Mouse (Mus musculus): ENCODE measurements around the gene Tnfsf14. TPM values are rescaled to one million over a fixed set of nuclear protein-coding genes. Genes with fewer than 3 reads are reported as not detected.

Tnfsf14 gene
- polyA plus RNA-seq (2016; fragmentation: Nextera tagmentation; extraction: Ambion mirVana), result 0.09 and 0.24 TPM in 2 replicates

- H3K9ac ChIP-seq, result no peak within 1 kb of the TSS
- H3K27me3 ChIP-seq, result no peaks in the 10 kb centered on the region
- H3K9me3 ChIP-seq, result no peaks in the 10 kb centered on the region
- no peak within 1 kb of the TSS for H3K27ac ChIP-seq
- no peak within 1 kb of the TSS for H3K4me3 ChIP-seq
- 80% methylated on average over 11 of the region's 11 CpGs for WGBS
- H3K4me2 ChIP-seq (replicated peaks), result no peak within 1 kb of the TSS
- no peak for ATAC-seq (ENCODE audit: insufficient number of reproducible peaks, insufficient read depth, low FRiP score, low TSS enrichment)
- no peaks in the 10 kb centered on the region for H3K36me3 ChIP-seq
- no peaks in the 10 kb centered on the region for H3K4me1 ChIP-seq
Measured at GRCm38 (mm10) chr17:57194041-57194507, at the start of gene Tnfsf14. Gene Tnfsf14 (minus strand): TSS chr17:57194177.

DNA sequence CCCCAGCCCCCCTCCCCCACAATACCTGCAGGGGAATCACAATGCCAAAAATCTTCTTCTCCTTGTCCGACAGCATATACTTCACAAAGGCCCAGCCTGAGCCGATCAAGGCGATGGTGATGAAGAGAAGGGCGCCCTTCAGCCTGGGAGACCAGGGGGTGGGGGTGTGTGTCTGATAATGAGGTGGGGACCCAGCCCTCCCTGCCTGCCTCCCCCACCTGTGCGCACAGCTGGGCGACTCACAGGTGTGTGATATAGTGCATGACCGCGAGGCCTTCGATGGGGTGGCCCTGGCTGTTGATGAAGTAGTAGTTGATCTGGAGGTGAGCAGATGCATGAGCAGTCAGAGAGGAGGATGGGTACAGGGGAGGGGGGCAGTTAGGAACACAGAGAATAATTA is 43.2 kb upstream of the Tnfsf14 start:
- Histone ChIP-seq H3K4me1 (no peaks in the 10 kb centered on the region), H3K27ac (no peak overlapping the region), H3K4me3 (no peak overlapping the region), H3K4me2 (replicated peaks) (no peak overlapping the region), H3K36me3 (peaks cover 49% of the 10 kb centered on the region), H3K9me3 (0 out of 2 replicates have a peak, but pooled peaks cover 5% of the 10 kb centered on the region), H3K27me3 (no peaks in the 10 kb centered on the region), H3K9ac (no peak overlapping the region)
- WGBS, result 97% methylated on average over 9 of the region's 9 CpGs
- no peak for ATAC-seq (ENCODE audit: insufficient number of reproducible peaks, insufficient read depth, low FRiP score, low TSS enrichment)

GRCm38 (mm10) chr17:57235803-57236202 is 41.8 kb upstream of the Tnfsf14 start:
- H3K27me3 ChIP-seq, result no peaks in the 10 kb centered on the region
- H3K9ac ChIP-seq, result no peak overlapping the region
- peaks cover 41% of the 10 kb centered on the region for H3K36me3 ChIP-seq
- 82% methylated on average over 5 of the region's 5 CpGs for WGBS
- no peak overlapping the region for H3K27ac ChIP-seq
- no peak overlapping the region for H3K4me2 ChIP-seq (replicated peaks)
- no peak for ATAC-seq (ENCODE audit: insufficient number of reproducible peaks, insufficient read depth, low FRiP score, low TSS enrichment)
- no peaks in the 10 kb centered on the region for H3K4me1 ChIP-seq
- H3K9me3 ChIP-seq, result no peaks in the 10 kb centered on the region
- no peak overlapping the region for H3K4me3 ChIP-seq

DNA sequence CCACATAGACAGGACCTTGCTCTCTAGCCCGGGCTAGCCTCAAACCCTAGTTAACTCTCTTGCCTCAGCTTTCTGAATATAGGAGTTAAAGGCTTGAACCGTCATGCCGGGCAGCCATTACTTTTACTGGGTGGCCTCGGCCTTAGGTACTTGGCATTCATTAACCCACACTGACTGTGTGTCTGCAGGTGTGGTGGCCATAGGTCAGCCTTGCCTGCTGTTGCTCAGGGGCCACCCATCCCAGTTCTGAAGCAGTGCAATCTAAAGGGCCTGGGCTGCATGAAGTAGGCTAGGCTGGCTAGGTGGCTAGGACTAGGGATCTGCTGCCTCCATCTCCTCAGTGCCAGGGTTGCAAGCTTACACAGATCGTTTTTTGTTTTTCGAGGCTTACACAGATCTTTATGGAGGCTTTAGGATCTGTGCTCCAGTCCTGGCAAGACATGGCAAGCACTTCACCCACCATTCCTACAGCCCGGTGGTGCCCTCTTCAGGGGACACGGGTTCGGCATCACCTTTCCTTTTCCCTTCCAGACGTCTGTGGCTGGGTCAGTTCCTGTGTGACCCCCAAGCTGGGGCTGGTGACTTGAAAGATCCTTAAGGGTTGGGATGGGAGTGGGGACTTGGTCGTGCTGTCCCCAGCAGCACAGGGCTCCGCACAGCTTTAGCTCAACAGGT is 40.4 kb upstream of the Tnfsf14 start:
- H3K9me3 ChIP-seq, result no peaks in the 10 kb centered on the region
- H3K27ac ChIP-seq, result no peak overlapping the region
- H3K4me2 ChIP-seq (replicated peaks), result no peak overlapping the region
- H3K27me3 ChIP-seq, result no peaks in the 10 kb centered on the region
- peaks cover 41% of the 10 kb centered on the region for H3K36me3 ChIP-seq
- WGBS, result 83% methylated on average over 12 of the region's 12 CpGs
- no peak for ATAC-seq (ENCODE audit: insufficient number of reproducible peaks, insufficient read depth, low FRiP score, low TSS enrichment)
- H3K4me1 ChIP-seq, result no peaks in the 10 kb centered on the region
- H3K4me3 ChIP-seq, result no peak overlapping the region
- H3K9ac ChIP-seq, result no peak overlapping the region

GRCm38 (mm10) chr17:57233038-57233437 is 39.1 kb upstream of the Tnfsf14 start:
- H3K27ac ChIP-seq, result no peak overlapping the region
- H3K4me2 ChIP-seq (replicated peaks), result no peak overlapping the region
- no peak for ATAC-seq (ENCODE audit: insufficient number of reproducible peaks, insufficient read depth, low FRiP score, low TSS enrichment)
- peaks cover 38% of the 10 kb centered on the region for H3K36me3 ChIP-seq
- H3K9me3 ChIP-seq, result no peaks in the 10 kb centered on the region
- H3K4me1 ChIP-seq, result no peaks in the 10 kb centered on the region
- no peaks in the 10 kb centered on the region for H3K27me3 ChIP-seq
- H3K4me3 ChIP-seq, result no peak overlapping the region
- WGBS, result 61% methylated on average over 7 of the region's 7 CpGs
- H3K9ac ChIP-seq, result no peak overlapping the region

DNA sequence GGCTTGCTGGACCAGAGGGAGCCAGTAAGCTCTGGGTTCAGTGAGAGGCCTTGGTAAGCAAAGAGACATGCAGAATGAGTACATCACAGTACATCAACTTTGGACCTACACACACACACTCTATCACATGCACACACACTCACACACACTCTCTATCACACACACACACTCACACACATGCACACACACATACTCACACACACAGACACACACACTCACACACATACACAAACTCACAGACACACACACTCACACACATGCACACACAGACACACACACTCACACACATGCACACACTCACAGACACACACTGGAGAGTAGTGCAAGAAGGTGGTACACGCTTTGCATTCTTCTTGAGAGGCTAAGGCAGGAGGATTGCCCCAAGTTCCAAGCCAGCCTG is 38.2 kb upstream of the Tnfsf14 start:
- Histone ChIP-seq H3K9ac (no peak overlapping the region), H3K9me3 (no peaks in the 10 kb centered on the region), H3K27me3 (no peaks in the 10 kb centered on the region), H3K4me1 (no peaks in the 10 kb centered on the region), H3K36me3 (peaks cover 29% of the 10 kb centered on the region), H3K27ac (no peak overlapping the region), H3K4me2 (replicated peaks) (no peak overlapping the region), H3K4me3 (no peak overlapping the region)
- ATAC-seq (ENCODE audit: insufficient number of reproducible peaks, insufficient read depth, low FRiP score, low TSS enrichment), result no peak
- 83% methylated on average over 1 of the region's 1 CpGs for WGBS

- Histone ChIP-seq H3K4me2 (replicated peaks) (no peak overlapping the region), H3K27ac (no peak overlapping the region), H3K4me3 (no peak overlapping the region), H3K9me3 (no peaks in the 10 kb centered on the region), H3K4me1 (no peaks in the 10 kb centered on the region), H3K9ac (no peak overlapping the region), H3K36me3 (peaks cover 21% of the 10 kb centered on the region), H3K27me3 (no peaks in the 10 kb centered on the region)
- ATAC-seq (ENCODE audit: insufficient number of reproducible peaks, insufficient read depth, low FRiP score, low TSS enrichment), result no peak
Measured at GRCm38 (mm10) chr17:57231321-57231771, 37.4 kb upstream of the Tnfsf14 start.

DNA sequence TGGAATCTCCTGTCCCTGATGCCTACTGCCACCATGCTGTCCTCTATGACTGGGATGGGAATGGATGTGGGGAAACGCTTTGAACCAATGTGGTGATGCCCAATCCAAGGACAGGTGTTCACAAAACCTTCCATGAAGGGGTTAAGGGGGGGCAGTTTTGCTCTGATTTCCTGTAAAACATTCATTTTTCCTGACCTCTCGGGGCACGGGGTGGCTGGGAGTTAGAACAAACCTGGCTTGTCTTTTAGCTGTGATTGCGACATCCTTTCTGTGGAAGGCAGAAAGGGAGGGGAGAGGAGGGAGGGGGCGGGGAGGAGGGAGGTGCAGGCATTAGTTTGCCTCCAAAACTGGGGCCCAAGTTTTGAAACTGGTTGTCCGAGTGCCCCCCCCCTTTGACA is 36.8 kb upstream of the Tnfsf14 start:
- ATAC-seq (ENCODE audit: insufficient number of reproducible peaks, insufficient read depth, low FRiP score, low TSS enrichment), result no peak
- 52% methylated on average over 6 of the region's 6 CpGs for WGBS
- H3K36me3 ChIP-seq, result peaks cover 15% of the 10 kb centered on the region
- no peak overlapping the region for H3K27ac ChIP-seq
- no peaks in the 10 kb centered on the region for H3K4me1 ChIP-seq
- H3K4me3 ChIP-seq, result no peak overlapping the region
- no peak overlapping the region for H3K9ac ChIP-seq
- no peaks in the 10 kb centered on the region for H3K27me3 ChIP-seq
- H3K9me3 ChIP-seq, result no peaks in the 10 kb centered on the region
- no peak overlapping the region for H3K4me2 ChIP-seq (replicated peaks)

- Histone ChIP-seq H3K36me3 (peaks cover 8% of the 10 kb centered on the region; the same call in 1 of the 2 replicates), H3K9me3 (no peaks in the 10 kb centered on the region), H3K4me2 (replicated peaks) (no peak overlapping the region), H3K4me1 (no peaks in the 10 kb centered on the region), H3K27ac (no peak overlapping the region), H3K27me3 (no peaks in the 10 kb centered on the region), H3K9ac (no peak overlapping the region), H3K4me3 (no peak overlapping the region)
- 80% methylated on average over 15 of the region's 15 CpGs for WGBS
- no peak for ATAC-seq (ENCODE audit: insufficient number of reproducible peaks, insufficient read depth, low FRiP score, low TSS enrichment)
Measured at GRCm38 (mm10) chr17:57229851-57230727, 36.1 kb upstream of the Tnfsf14 start.

DNA sequence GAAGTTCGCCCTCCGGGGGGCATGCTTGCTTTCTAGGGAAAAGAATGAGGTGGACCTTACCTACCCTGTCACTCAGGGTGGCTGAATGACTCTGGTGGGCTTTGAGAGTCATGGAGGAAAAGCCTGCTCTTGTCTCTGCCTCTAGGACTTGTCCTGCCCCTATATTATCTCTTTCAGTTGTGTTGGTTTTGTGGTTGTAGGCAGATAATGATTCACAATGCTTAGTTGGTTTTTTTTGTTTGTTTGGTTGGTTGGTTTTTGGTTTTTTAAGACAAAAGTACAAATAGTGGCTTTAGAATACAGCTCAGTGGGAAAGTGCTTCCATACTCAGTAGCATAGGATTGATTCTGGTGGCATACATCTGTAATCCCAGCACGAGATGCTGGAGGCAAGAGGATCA is 34.9 kb upstream of the Tnfsf14 start:
- no peaks in the 10 kb centered on the region for H3K27me3 ChIP-seq
- H3K4me2 ChIP-seq (replicated peaks), result no peak overlapping the region
- H3K27ac ChIP-seq, result no peak overlapping the region
- H3K36me3 ChIP-seq, result no peaks in the 10 kb centered on the region
- no peak overlapping the region for H3K9ac ChIP-seq
- ATAC-seq (ENCODE audit: insufficient number of reproducible peaks, insufficient read depth, low FRiP score, low TSS enrichment), result no peak
- H3K4me1 ChIP-seq, result no peaks in the 10 kb centered on the region
- no peaks in the 10 kb centered on the region for H3K9me3 ChIP-seq
- 77% methylated on average over 3 of the region's 3 CpGs for WGBS
- no peak overlapping the region for H3K4me3 ChIP-seq

- Histone ChIP-seq H3K27ac (no peak within 1 kb of the TSS), H3K36me3 (no peaks in the 10 kb centered on the region), H3K4me3 (no peak within 1 kb of the TSS), H3K4me1 (no peaks in the 10 kb centered on the region), H3K9me3 (no peaks in the 10 kb centered on the region), H3K4me2 (replicated peaks) (no peak within 1 kb of the TSS), H3K9ac (no peak within 1 kb of the TSS), H3K27me3 (no peaks in the 10 kb centered on the region)
- no peak for ATAC-seq (ENCODE audit: insufficient number of reproducible peaks, insufficient read depth, low FRiP score, low TSS enrichment)
- WGBS, result 71% methylated on average over 3 of the region's 3 CpGs
Measured at GRCm38 (mm10) chr17:57228014-57228413, 34.0 kb upstream of the Tnfsf14 start, which contains the start of gene C3. Gene C3 (minus strand): TSS chr17:57228136.

- Histone ChIP-seq H3K27me3 (no peaks in the 10 kb centered on the region), H3K4me3 (no peak overlapping the region), H3K4me1 (no peaks in the 10 kb centered on the region), H3K9me3 (no peaks in the 10 kb centered on the region), H3K9ac (no peak overlapping the region), H3K36me3 (no peaks in the 10 kb centered on the region), H3K27ac (no peak overlapping the region), H3K4me2 (replicated peaks) (no peak overlapping the region)
- 96% methylated on average over 2 of the region's 2 CpGs for WGBS
- no peak for ATAC-seq (ENCODE audit: insufficient number of reproducible peaks, insufficient read depth, low FRiP score, low TSS enrichment)
Measured at GRCm38 (mm10) chr17:57227468-57227867, 33.5 kb upstream of the Tnfsf14 start.

All from embryonic facial prominence, embryonic 12.5 days (tissue).